Mouse (Mus musculus) lung, embryonic 14.5 days (tissue): ENCODE measurements around the gene She. TPM values are rescaled to one million over a fixed set of nuclear protein-coding genes. Genes with fewer than 3 reads are reported as not detected.
"Not testable (repeated sequence)": the region's sequence is repeated elsewhere in the genome, so short reads cannot be mapped to it uniquely, and the experiment has no call there.

Experiments
- ATAC-seq: fragments of 200-750 bp; cut with Nextera tagmentation; 2 replicates; pipeline ENCODE4 v1.8.0; 2017; ENCODE audit warnings: mild to moderate bottlenecking, moderate TSS enrichment, moderate library complexity; ENCODE audit not compliant: insufficient read depth
- DNase-seq: peaks from one replicate; pipeline ENCODE4 v3.0.0-alpha.2; 2015
- H3K27ac ChIP-seq: fragments of 300-500 bp; sonication (generic); 2 replicates; pipeline ENCODE4 v1.5.1; 2014; ENCODE audit warnings: low read depth, mild to moderate bottlenecking, moderate library complexity
- H3K27me3 ChIP-seq: fragments of 300-500 bp; sonication (generic); 2 replicates; pipeline ENCODE4 v1.6.1; 2014; ENCODE audit warnings: low read length, control low read depth; ENCODE audit not compliant: insufficient read depth
- H3K36me3 ChIP-seq: fragments of 300-500 bp; sonication (generic); 2 replicates; pipeline ENCODE4 v1.6.1; 2014; ENCODE audit warnings: control low read depth; ENCODE audit not compliant: insufficient read depth
- H3K4me1 ChIP-seq: fragments of 300-500 bp; sonication (generic); 2 replicates; pipeline ENCODE4 v1.6.1; 2014; ENCODE audit warnings: antibody characterized with exemption, control low read depth; ENCODE audit not compliant: insufficient read depth
- H3K4me2 ChIP-seq: fragments of 300-500 bp; sonication (generic); 2 replicates; pipeline ENCODE4 v1.6.1; 2014; ENCODE audit warnings: mild to moderate bottlenecking
- H3K4me3 ChIP-seq: fragments of 300-500 bp; sonication (generic); 2 replicates; pipeline ENCODE4 v1.5.1; 2014; ENCODE audit warnings: low read depth, low read length
- H3K9ac ChIP-seq: fragments of 300-500 bp; sonication (generic); 2 replicates; pipeline ENCODE4 v1.6.1; 2014
- H3K9me3 ChIP-seq: fragments of 300-500 bp; sonication (generic); 2 replicates; pipeline ENCODE4 v1.6.1; 2016; ENCODE audit warnings: low read depth, low read length, control low read depth
- CTCF ChIP-seq: IDR thresholded peaks from 2 replicates; pipeline ENCODE4 v1.5.1; 2016; ENCODE audit warnings: antibody characterized with exemption, low read depth
- WGBS: fragments of 180-500 bp; shearing (Covaris S2); extraction: QIAGEN DNeasy Blood & Tissue Kit; methylation state at CpG from one replicate; pipeline ENCODE4 v1.1.7; 2014; 5-methylcytosine and 5-hydroxymethylcytosine counted together
- polyA plus RNA-seq: library from polyadenylated mRNA; unstranded; fragments of >200 nt; fragmentation: Nextera tagmentation; extraction: Ambion mirVana; gene quantifications from 2 replicates; pipeline ENCODE4 v1.2.1, GENCODE M21; 2014

Gene She
- polyA plus RNA-seq, 1 experiment from 2014 or later, result 11.7 TPM

GRCm38 (mm10) chr3:89795746-89796145 lies 35.4 kb upstream of the She start:
- Histone ChIP-seq H3K9me3 (no peaks in the 10 kb centered on the region), H3K4me3 (no peak overlapping the region), H3K4me1 (no peaks in the 10 kb centered on the region), H3K36me3 (no peaks in the 10 kb centered on the region), H3K9ac (no peak overlapping the region), H3K27me3 (no peaks in the 10 kb centered on the region), H3K4me2 (no peak overlapping the region), H3K27ac (no peak overlapping the region)
- DNase-seq, result no peak
- ATAC-seq, result no peak
- WGBS, result 58% methylated on average over 5 of the region's 5 CpGs
- TF ChIP-seq CTCF, result peak; percentile 21; the same call in 1 of the 2 replicates

- peak; percentile 25 for DNase-seq
- H3K9ac ChIP-seq, result no peak overlapping the region
- 26% methylated on average over 4 of the region's 4 CpGs for WGBS
- H3K4me2 ChIP-seq, result no peak overlapping the region
- no peak for TF ChIP-seq CTCF
- no peaks in the 10 kb centered on the region for H3K4me1 ChIP-seq
- ATAC-seq, result no peak
- no peaks in the 10 kb centered on the region for H3K9me3 ChIP-seq
- H3K27ac ChIP-seq, result no peak overlapping the region
- no peak overlapping the region for H3K4me3 ChIP-seq
- no peaks in the 10 kb centered on the region for H3K36me3 ChIP-seq
- no peaks in the 10 kb centered on the region for H3K27me3 ChIP-seq
These were observed 34.8 kb upstream of the She start for GRCm38 (mm10) chr3:89796358-89796757.

GRCm38 (mm10) chr3:89798518-89798917 lies 32.7 kb upstream of the She start:
- H3K27me3 ChIP-seq, result no peaks in the 10 kb centered on the region
- H3K9me3 ChIP-seq, result no peaks in the 10 kb centered on the region
- H3K4me1 ChIP-seq, result no peaks in the 10 kb centered on the region
- DNase-seq, result no peak
- no peak for TF ChIP-seq CTCF
- H3K9ac ChIP-seq, result no peak overlapping the region
- 81% methylated on average over 3 of the region's 3 CpGs for WGBS
- no peak overlapping the region for H3K4me3 ChIP-seq
- ATAC-seq, result no peak
- H3K27ac ChIP-seq, result no peak overlapping the region
- no peaks in the 10 kb centered on the region for H3K36me3 ChIP-seq
- H3K4me2 ChIP-seq, result no peak overlapping the region

GRCm38 (mm10) chr3:89799476-89799875 lies 31.7 kb upstream of the She start:
- Histone ChIP-seq H3K4me1 (no peaks in the 10 kb centered on the region), H3K4me3 (no peak overlapping the region), H3K36me3 (no peaks in the 10 kb centered on the region), H3K27me3 (no peaks in the 10 kb centered on the region), H3K4me2 (peak overlapping the region; percentile 51), H3K9ac (no peak overlapping the region), H3K9me3 (no peaks in the 10 kb centered on the region), H3K27ac (no peak overlapping the region)
- DNase-seq (no peak), ATAC-seq (no peak)
- no peak for TF ChIP-seq CTCF
- WGBS, result 4% methylated on average over 13 of the region's 13 CpGs

GRCm38 (mm10) chr3:89800078-89800477 lies 31.1 kb upstream of the She start:
- not testable (repeated sequence) for ATAC-seq
- WGBS, result 54% methylated on average over 3 of the region's 3 CpGs

GRCm38 (mm10) chr3:89800774-89801506 lies 30.2 kb upstream of the She start:
- Histone ChIP-seq H3K4me1 (no peaks in the 10 kb centered on the region), H3K4me2 (no peak overlapping the region), H3K27ac (no peak overlapping the region), H3K36me3 (no peaks in the 10 kb centered on the region), H3K4me3 (no peak overlapping the region), H3K9ac (no peak overlapping the region), H3K9me3 (no peaks in the 10 kb centered on the region), H3K27me3 (no peaks in the 10 kb centered on the region)
- WGBS, result 56% methylated on average over 5 of the region's 5 CpGs
- no peak for TF ChIP-seq CTCF
- DNase-seq, result no peak
- no peak for ATAC-seq

More at GRCm38 (mm10) chr3:89800078-89800477, 31.1 kb upstream of the She start:
- not testable (repeated sequence) for H3K4me2 ChIP-seq, DNase-seq, H3K4me3 ChIP-seq, H3K4me1 ChIP-seq, H3K27me3 ChIP-seq, H3K9me3 ChIP-seq, H3K9ac ChIP-seq, H3K27ac ChIP-seq, H3K36me3 ChIP-seq

- ATAC-seq, result no peak
- no peak for TF ChIP-seq CTCF
- WGBS, result 18% methylated on average over 3 of the region's 3 CpGs
- DNase-seq, result peak; percentile 46
- Histone ChIP-seq H3K4me3 (no peak overlapping the region), H3K4me2 (no peak overlapping the region), H3K36me3 (no peaks in the 10 kb centered on the region), H3K9ac (no peak overlapping the region), H3K27ac (no peak overlapping the region), H3K9me3 (no peaks in the 10 kb centered on the region), H3K4me1 (no peaks in the 10 kb centered on the region), H3K27me3 (no peaks in the 10 kb centered on the region)
These were observed 29.7 kb upstream of the She start for GRCm38 (mm10) chr3:89801507-89801847.
